Mouse (Mus musculus) embryonic facial prominence, embryonic 11.5 days (tissue): Measurements from ENCODE around the gene Slc2a4. TPM values are rescaled to one million over a fixed set of nuclear protein-coding genes. Genes with fewer than 3 reads are reported as not detected.
A peak's percentile ranks its signal among the peaks of the same experiment; 100 is the strongest.

Source experiments
- ATAC-seq: fragments of 200-750 bp; cut with Nextera tagmentation; replicated peaks from 2 replicates; pipeline ENCODE4 v1.8.0; 2017; ENCODE audit warnings: low read depth; ENCODE audit not compliant: insufficient number of reproducible peaks, low FRiP score, low TSS enrichment
- DNase-seq: peaks from one replicate; pipeline ENCODE4 v3.0.0-alpha.2; 2015; ENCODE audit warnings: low spot score
- H3K27ac ChIP-seq: fragments of 300-500 bp; sonication (generic); replicated peaks from 2 replicates; pipeline ENCODE4 v1.5.1; 2014; ENCODE audit warnings: mild to moderate bottlenecking, low read depth, low read length, control low read depth
- H3K27me3 ChIP-seq: fragments of 300-500 bp; sonication (generic); 2 replicates; pipeline ENCODE4 v1.6.1; 2014; ENCODE audit warnings: mild to moderate bottlenecking, low read length, moderate library complexity, mixed read lengths; ENCODE audit not compliant: control insufficient read depth, insufficient read depth
- H3K36me3 ChIP-seq: fragments of 300-500 bp; sonication (generic); replicated peaks from 2 replicates; pipeline ENCODE4 v1.6.1; 2014; ENCODE audit warnings: low read depth, mild to moderate bottlenecking, low read length, moderate library complexity, mixed read lengths; ENCODE audit not compliant: control insufficient read depth, insufficient read depth
- H3K4me1 ChIP-seq: fragments of 300-500 bp; sonication (generic); 2 replicates; pipeline ENCODE4 v1.6.1; 2014; ENCODE audit warnings: low read length, mixed read lengths; ENCODE audit not compliant: control insufficient read depth, insufficient read depth
- H3K4me2 ChIP-seq: fragments of 300-500 bp; sonication (generic); 2 replicates; pipeline ENCODE4 v1.6.1; 2014; ENCODE audit warnings: low read depth, mild to moderate bottlenecking, control low read depth, low read length, moderate library complexity
- H3K4me3 ChIP-seq: fragments of 300-500 bp; sonication (generic); 2 replicates; pipeline ENCODE4 v1.5.1; 2014; ENCODE audit warnings: low read depth, low read length, control low read depth
- H3K9ac ChIP-seq: fragments of 300-500 bp; sonication (generic); replicated peaks from 2 replicates; pipeline ENCODE4 v1.6.1; 2014; ENCODE audit warnings: mild to moderate bottlenecking, control low read depth, low read length
- H3K9me3 ChIP-seq: fragments of 300-500 bp; sonication (generic); replicated peaks from 2 replicates; pipeline ENCODE4 v1.6.1; 2016; ENCODE audit warnings: mild to moderate bottlenecking, low read length, inconsistent platforms, mixed read lengths; ENCODE audit not compliant: control insufficient read depth
- WGBS: fragments of 180-500 bp; shearing (Covaris S2); extraction: QIAGEN DNeasy Blood & Tissue Kit; methylation state at CpG from one replicate; pipeline ENCODE4 v1.1.7; 2014; 5-methylcytosine and 5-hydroxymethylcytosine counted together
- polyA plus RNA-seq: library from polyadenylated mRNA; unstranded; fragments of >200 nt; fragmentation: Nextera tagmentation; extraction: Ambion mirVana; gene quantifications from 2 replicates; pipeline ENCODE4 v1.2.1, GENCODE M21; 2014

The Slc2a4 gene
- polyA plus RNA-seq, 1 experiment from 2014 or later, result 20.2 TPM

- Histone ChIP-seq H3K4me2 (no peak overlapping the region), H3K27ac (no peak overlapping the region), H3K27me3 (no peaks in the 10 kb centered on the region), H3K4me3 (no peak overlapping the region), H3K36me3 (peaks cover 52% of the 10 kb centered on the region), H3K9ac (no peak overlapping the region), H3K9me3 (no peaks in the 10 kb centered on the region), H3K4me1 (no peaks in the 10 kb centered on the region)
- WGBS, result 94% methylated on average over 11 of the region's 11 CpGs
- ATAC-seq, result no peak
- DNase-seq, result no peak
Observed at GRCm38 (mm10) chr11:69908645-69909044, 39.3 kb downstream of the Slc2a4 start.

GRCm38 (mm10) chr11:69904311-69904710, 43.7 kb downstream of the Slc2a4 start:
- WGBS, result 96% methylated on average over 9 of the region's 9 CpGs
- no peak for ATAC-seq

GRCm38 (mm10) chr11:69902972-69903371, 45.0 kb downstream of the Slc2a4 start:
- Histone ChIP-seq H3K27me3 (no peaks in the 10 kb centered on the region), H3K4me1 (peaks cover 4% of the 10 kb centered on the region; the same call in 1 of the 2 replicates), H3K27ac (no peak overlapping the region), H3K4me3 (peak overlapping the region; percentile 92), H3K36me3 (peaks cover 28% of the 10 kb centered on the region), H3K9ac (no peak overlapping the region; the same call in 1 of the 2 replicates), H3K4me2 (peak overlapping the region; percentile 95; the same call in 1 of the 2 replicates), H3K9me3 (no peaks in the 10 kb centered on the region)
- ATAC-seq, result no peak
- DNase-seq, result no peak
- 90% methylated on average over 13 of the region's 13 CpGs for WGBS

More at GRCm38 (mm10) chr11:69904311-69904710, 43.7 kb downstream of the Slc2a4 start:
- no peak overlapping the region for H3K4me3 ChIP-seq
- H3K9ac ChIP-seq, result no peak overlapping the region
- H3K36me3 ChIP-seq, result peaks cover 33% of the 10 kb centered on the region
- no peaks in the 10 kb centered on the region for H3K27me3 ChIP-seq
- no peak overlapping the region for H3K4me2 ChIP-seq
- no peaks in the 10 kb centered on the region for H3K9me3 ChIP-seq
- peaks cover 4% of the 10 kb centered on the region; the same call in 1 of the 2 replicates for H3K4me1 ChIP-seq
- H3K27ac ChIP-seq, result no peak overlapping the region
- DNase-seq, result no peak

GRCm38 (mm10) chr11:69901993-69902392, 46.0 kb downstream of the Slc2a4 start:
- H3K4me3 ChIP-seq, result peak overlapping the region; percentile 92
- H3K27ac ChIP-seq, result peak overlapping the region; percentile 82
- peak overlapping the region; percentile 95 for H3K4me2 ChIP-seq
- peak; percentile 24 for DNase-seq
- no peak for ATAC-seq
- no peaks in the 10 kb centered on the region for H3K9me3 ChIP-seq
- peaks cover 4% of the 10 kb centered on the region; the same call in 1 of the 2 replicates for H3K4me1 ChIP-seq
- no peaks in the 10 kb centered on the region for H3K27me3 ChIP-seq
- H3K36me3 ChIP-seq, result peaks cover 21% of the 10 kb centered on the region
- WGBS, result under 1% methylated on average over 39 of the region's 39 CpGs
- H3K9ac ChIP-seq, result peak overlapping the region; percentile 90

GRCm38 (mm10) chr11:69901406-69901846, 46.6 kb downstream of the Slc2a4 start:
- peak overlapping the region; percentile 95 for H3K4me2 ChIP-seq
- under 1% methylated on average over 42 of the region's 42 CpGs for WGBS

GRCm38 (mm10) chr11:69900471-69901405, 47.2 kb downstream of the Slc2a4 start, which contains the start of the genes 2810408A11Rik and Neurl4:
2810408A11Rik (minus strand) TSS chr11:69900987.
Neurl4 (plus strand) TSS chr11:69901072.
- Histone ChIP-seq H3K4me3 (peak within 1 kb of the TSS; percentile 92), H3K4me1 (peaks cover 4% of the 10 kb centered on the region; the same call in 1 of the 2 replicates), H3K4me2 (peak within 1 kb of the TSS; percentile 95), H3K9me3 (no peaks in the 10 kb centered on the region), H3K27ac (peak within 1 kb of the TSS; percentile 82), H3K36me3 (peaks cover 9% of the 10 kb centered on the region), H3K27me3 (no peaks in the 10 kb centered on the region), H3K9ac (peak within 1 kb of the TSS; percentile 98)
- peak; percentile 95 for ATAC-seq
- WGBS, result under 1% methylated on average over 38 of the region's 38 CpGs
- DNase-seq, result peak; percentile 96

More at GRCm38 (mm10) chr11:69901406-69901846, 46.6 kb downstream of the Slc2a4 start:
- H3K9ac ChIP-seq, result peak overlapping the region; percentile 98
- DNase-seq (peak; percentile 99), ATAC-seq (peak; percentile 72)
- peaks cover 4% of the 10 kb centered on the region; the same call in 1 of the 2 replicates for H3K4me1 ChIP-seq
- H3K27me3 ChIP-seq, result no peaks in the 10 kb centered on the region
- H3K9me3 ChIP-seq, result no peaks in the 10 kb centered on the region
- H3K27ac ChIP-seq, result peak overlapping the region; percentile 82
- H3K36me3 ChIP-seq, result peaks cover 16% of the 10 kb centered on the region
- H3K4me3 ChIP-seq, result peak overlapping the region; percentile 92

- H3K4me1 ChIP-seq, result peaks cover 4% of the 10 kb centered on the region; the same call in 1 of the 2 replicates
Observed at GRCm38 (mm10) chr11:69899870-69900269, 48.1 kb downstream of the Slc2a4 start.

More at GRCm38 (mm10) chr11:69899870-69900269, 48.1 kb downstream of the Slc2a4 start:
- Histone ChIP-seq H3K9me3 (no peaks in the 10 kb centered on the region), H3K4me3 (peak overlapping the region; percentile 92), H3K4me2 (peak overlapping the region; percentile 95), H3K36me3 (peaks cover 8% of the 10 kb centered on the region), H3K27me3 (no peaks in the 10 kb centered on the region), H3K9ac (peak overlapping the region; percentile 98), H3K27ac (no peak overlapping the region)
- ATAC-seq, result no peak
- 15% methylated on average over 4 of the region's 4 CpGs for WGBS
- peak; percentile 43 for DNase-seq
